ENCODE assay signal across 16 mouse cellular contexts in the genomic region with DNA sequence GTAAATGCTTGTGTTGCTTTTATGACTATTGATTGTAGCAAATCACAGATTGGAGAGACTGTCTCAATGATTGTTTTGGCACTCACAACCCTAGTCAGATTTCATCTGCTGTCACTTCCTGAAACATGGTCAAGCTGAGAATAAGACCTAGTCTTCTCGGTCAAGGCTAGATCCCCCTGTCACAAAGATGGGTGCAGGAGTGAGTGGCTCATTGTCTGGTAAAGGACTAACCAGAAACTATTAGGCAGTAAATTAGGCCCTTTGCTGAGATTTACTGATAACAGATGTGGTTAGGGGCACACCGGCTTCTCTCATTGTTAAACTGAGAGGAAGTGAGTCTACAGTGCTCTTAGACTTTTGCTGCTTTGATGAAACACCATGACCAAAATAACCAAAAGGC.
"Had no signal": no experiment of that assay in that cellular context is flagged by ENCODE, and none has a peak within 500 bp of the region (broad histone marks: within the 10 kb centered on the region; RNA-seq: fewer than 3 reads in every experiment).

No protein-coding gene starts in this region.

- H3K9me3 ChIP-seq: neural tube, embryonic 13.5 days; neural tube, embryonic 15.5 days; stomach, embryonic 15.5 days had no signal

- H3K27me3 ChIP-seq: neural tube, embryonic 13.5 days; neural tube, embryonic 15.5 days; stomach, embryonic 15.5 days had no signal

- H3K27ac ChIP-seq: neural tube, embryonic 13.5 days; neural tube, embryonic 15.5 days; stomach, embryonic 15.5 days; stomach, postnatal 0 days had no signal

- H3K4me1 ChIP-seq: neural tube, embryonic 13.5 days; neural tube, embryonic 15.5 days; stomach, embryonic 15.5 days had no signal

- DNase-seq: retina, postnatal 1 day; right cerebral cortex, adult 18-20 months; right cerebral cortex, postnatal 14 days; right cerebral cortex, postnatal 25 days; right cerebral cortex, postnatal 4 days; spleen, adult 18-20 months; thymus, adult 18-20 months; thymus, adult 2 months; thymus, postnatal 14 days; thymus, postnatal 25 days; thymus, postnatal 36 days; thymus, postnatal 4 days had no signal

- H3K36me3 ChIP-seq: neural tube, embryonic 13.5 days; neural tube, embryonic 15.5 days; stomach, embryonic 15.5 days had no signal

- H3K4me3 ChIP-seq: neural tube, embryonic 13.5 days; neural tube, embryonic 15.5 days; stomach, embryonic 15.5 days had no signal
